Mouse (Mus musculus) 3T3-L1 (cell line): ENCODE data around the gene Sel1l3.

Experiments used
- DNase-seq: peaks from one replicate; pipeline ENCODE4 v3.0.0-alpha.2; 2015; ENCODE audit warnings: low read depth, low spot score

Gene Sel1l3

DNA sequence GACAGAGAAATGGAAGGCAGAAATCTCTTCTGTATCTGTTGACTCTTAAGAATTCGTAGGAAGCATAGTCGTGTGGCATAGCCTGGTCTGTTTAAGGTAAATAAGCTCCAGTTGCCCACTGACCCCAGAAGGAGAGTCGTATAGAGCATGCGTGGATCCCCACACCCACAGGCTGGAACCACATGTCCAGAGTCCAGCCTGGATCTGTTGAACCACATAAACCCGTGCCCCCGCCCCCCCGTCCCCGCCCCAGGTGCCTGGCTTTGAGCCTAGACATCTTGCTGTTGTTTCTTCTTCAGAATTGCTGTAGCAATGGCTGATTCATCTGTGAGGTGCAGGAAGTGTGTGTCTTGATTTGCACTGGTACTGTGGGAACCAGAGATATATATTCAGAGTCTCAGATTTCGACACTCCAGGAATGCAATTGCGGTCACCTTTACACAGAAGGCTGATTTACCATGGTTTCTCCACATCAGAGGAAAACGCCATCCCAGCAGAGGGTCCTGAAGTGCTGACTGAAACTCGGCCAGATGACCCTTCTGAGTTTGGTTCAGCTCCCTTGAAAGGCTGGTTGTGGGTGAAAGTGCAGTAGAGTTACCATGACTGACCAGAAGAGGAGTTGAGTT is 111.8 kb downstream of the Sel1l3 start:
- DNase-seq, result peak; percentile 72

- DNase-seq, result peak; percentile 60
Measured at GRCm38 (mm10) chr5:53091331-53091730, 122.4 kb downstream of the Sel1l3 start.

- no peak for DNase-seq
Measured at GRCm38 (mm10) chr5:53087452-53087851, 126.3 kb downstream of the Sel1l3 start.

DNA sequence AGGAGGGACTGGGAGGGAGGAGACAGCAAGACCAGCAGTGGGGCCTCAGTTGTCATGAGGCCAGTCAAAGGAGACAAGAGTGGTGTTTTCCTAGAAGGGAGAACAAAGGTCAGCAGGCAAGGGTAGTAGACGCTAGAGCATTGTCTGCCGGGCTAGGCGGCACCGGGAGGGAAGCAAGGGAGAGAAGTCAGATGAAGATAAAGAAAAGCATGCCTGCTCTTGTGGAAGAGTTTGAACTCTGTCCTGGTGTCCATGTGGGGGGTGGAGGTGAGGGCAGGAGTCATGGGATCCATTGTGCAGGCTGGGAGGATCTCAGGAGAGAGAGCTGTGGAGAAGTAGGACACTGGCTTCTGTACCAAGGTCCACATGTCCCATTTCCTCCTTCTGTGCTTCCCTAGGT is 135.3 kb downstream of the Sel1l3 start:
- DNase-seq, result no peak

DNA sequence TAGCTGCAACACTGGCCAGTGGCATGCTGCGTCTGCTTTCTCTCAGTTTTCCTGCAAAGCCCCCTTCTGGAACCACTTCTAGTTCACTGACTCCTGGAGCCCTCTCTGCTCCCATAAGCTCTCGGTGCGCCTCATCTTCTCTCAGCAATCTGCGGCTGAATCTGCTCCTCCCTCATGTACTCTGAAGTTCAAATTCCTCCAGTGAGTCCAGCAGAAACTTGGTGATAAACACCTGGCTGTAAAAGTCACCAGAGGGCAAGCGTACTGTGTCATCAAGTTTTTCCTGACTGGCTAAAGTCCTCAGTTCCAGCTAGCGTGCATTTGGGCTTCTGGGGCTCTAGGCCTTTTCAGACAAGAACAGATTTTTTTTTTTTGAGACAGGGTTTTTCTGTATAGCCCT is 139.2 kb downstream of the Sel1l3 start:
- no peak for DNase-seq

- no peak for DNase-seq
Measured at GRCm38 (mm10) chr5:53061532-53062130, 152.1 kb downstream of the Sel1l3 start.
